Mouse (Mus musculus) inflammation-experienced regulatory T-cells (primary cell): ENCODE measurements around the gene Klk1b21. TPM values are rescaled to one million over a fixed set of nuclear protein-coding genes. Genes with fewer than 3 reads are reported as not detected.

ENCODE experiments used
- polyA plus RNA-seq, 2 experiments: library from polyadenylated mRNA; unstranded; fragments of 100-300 nt; shearing (Covaris generic); gene quantifications; one replicate each; pipeline ENCODE4 v1.2.1; 2017

Gene Klk1b21
- not detected for polyA plus RNA-seq

DNA sequence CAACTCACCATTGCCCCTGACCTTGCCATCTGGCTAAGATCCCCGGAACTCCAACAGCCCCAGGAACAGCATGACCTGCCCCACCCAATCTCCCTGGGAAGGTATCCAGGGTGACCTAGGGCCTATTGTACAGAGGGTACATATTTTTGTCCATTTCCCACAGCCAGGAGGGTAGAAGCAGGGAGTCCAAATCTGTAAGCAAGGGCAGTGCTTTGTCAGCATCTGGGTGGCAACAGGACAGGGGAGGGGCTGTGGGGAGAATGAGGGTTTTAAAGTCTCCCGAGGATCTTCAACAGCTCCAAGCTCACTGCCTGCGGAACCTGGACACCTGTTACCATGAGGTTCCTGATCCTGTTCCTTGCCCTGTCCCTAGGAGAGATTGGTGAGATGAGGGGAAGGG, at the start of gene Klk1b21:
Gene Klk1b21 (plus strand): TSS at position 301 of the 400 bp plus-strand sequence.

DNA sequence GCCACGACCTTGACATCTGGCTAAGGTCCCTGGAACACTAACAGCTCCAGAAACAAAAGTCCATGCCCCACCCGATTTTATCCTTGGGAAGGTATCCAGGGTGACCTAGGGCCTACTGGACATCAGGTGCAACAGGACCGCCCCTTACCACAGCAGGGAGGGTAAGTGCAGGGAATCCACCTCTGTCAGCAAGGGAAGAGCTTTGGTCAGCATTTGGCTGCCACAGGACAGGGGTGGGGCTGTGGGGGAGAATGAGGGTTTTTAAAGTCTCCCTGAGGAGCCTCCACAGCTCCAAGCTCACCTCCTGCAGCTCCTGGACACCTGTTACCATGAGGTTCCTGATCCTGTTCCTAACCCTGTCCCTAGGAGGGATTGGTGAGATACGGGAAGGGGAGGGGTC, 10.2 kb downstream of the Klk1b21 start, which contains the start of gene Klk1b22:
Gene Klk1b22 (plus strand): TSS at position 301 of the 400 bp plus-strand sequence.

DNA sequence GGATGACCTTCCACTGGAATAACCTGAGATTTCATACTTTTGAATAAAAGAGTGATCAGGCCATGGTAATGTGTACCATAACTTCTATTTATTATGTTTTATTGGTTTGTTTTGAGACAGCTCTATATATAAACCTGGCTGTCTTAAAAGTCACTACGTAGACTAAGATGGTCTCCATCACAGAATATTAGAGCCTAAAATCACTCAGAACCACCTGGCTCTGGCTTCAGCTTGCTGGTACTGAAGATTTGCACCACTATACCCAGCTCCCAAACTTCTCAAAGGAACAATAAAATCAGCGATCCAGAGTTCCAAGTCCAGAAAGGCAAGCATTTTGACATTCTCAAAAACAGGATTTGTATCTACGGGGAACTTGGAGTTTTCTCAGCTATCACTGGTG, 34.3 kb downstream of the Klk1b21 start, which contains the start of gene Klk1b16:
Gene Klk1b16 (plus strand): TSS at position 301 of the 400 bp plus-strand sequence.

Other genes with a start within 250 kb of the Klk1b21 start
- not detected for gene Klk4, start 221.2 kb upstream of the Klk1b21 start, polyA plus RNA-seq
- under 1 TPM in 1 of 2 experiments, not detected in 1; 0.69 TPM for gene Klk15, start 168.6 kb upstream of the Klk1b21 start, polyA plus RNA-seq
- gene Klk1b8, start 151.7 kb upstream of the Klk1b21 start, polyA plus RNA-seq = 1 to 10 TPM in 1 of 2 experiments, not detected in 1; 1.9 TPM
- not detected for gene Klk1b1, start 135.6 kb upstream of the Klk1b21 start, polyA plus RNA-seq
- not detected for gene Klk1b9, start 126.3 kb upstream of the Klk1b21 start, polyA plus RNA-seq
- gene Klk1b11, start 106.5 kb upstream of the Klk1b21 start, polyA plus RNA-seq = not detected
- gene Klk1b26, start 90.2 kb upstream of the Klk1b21 start, polyA plus RNA-seq = under 1 TPM in 1 of 2 experiments, not detected in 1; 0.22 TPM
- 1 to 10 TPM; 2.7 to 3.0 TPM for gene Klk1b27, start 50.0 kb upstream of the Klk1b21 start, polyA plus RNA-seq
- not detected for gene Klk1b22, start 10.3 kb downstream of the Klk1b21 start, polyA plus RNA-seq
- not detected for gene Klk1b16, start 34.4 kb downstream of the Klk1b21 start, polyA plus RNA-seq
- gene Klk1b24, start 85.9 kb downstream of the Klk1b21 start, polyA plus RNA-seq = under 1 TPM in 1 of 2 experiments, not detected in 1; 0.84 TPM
- gene Klk1b3, start 95.9 kb downstream of the Klk1b21 start, polyA plus RNA-seq = not detected
- gene Klk1b4, start 105.1 kb downstream of the Klk1b21 start, polyA plus RNA-seq = under 1 TPM in 1 of 2 experiments, not detected in 1; 0.59 TPM
- not detected for gene Klk1b5, start 113.6 kb downstream of the Klk1b21 start, polyA plus RNA-seq
- gene Klk1, start 123.0 kb downstream of the Klk1b21 start, polyA plus RNA-seq = under 1 TPM in 1 of 2 experiments, not detected in 1; 0.65 TPM
- 1 to 10 TPM in 1 of 2 experiments, not detected in 1; 2.8 TPM for gene Gm36864, start 133.8 kb downstream of the Klk1b21 start, polyA plus RNA-seq
- 1 to 10 TPM; 1.5 to 4.0 TPM for gene 1700028J19Rik, start 144.4 kb downstream of the Klk1b21 start, polyA plus RNA-seq
- gene 2410002F23Rik, start 144.4 kb downstream of the Klk1b21 start, polyA plus RNA-seq = 100 to 1,000 TPM; 133 to 173 TPM
- gene Acp4, start 155.1 kb downstream of the Klk1b21 start, polyA plus RNA-seq = 1 to 10 TPM in 1 of 2 experiments, under 1 TPM in 1; 0.18 to 1.3 TPM
- gene Gm15517, start 159.1 kb downstream of the Klk1b21 start, polyA plus RNA-seq = not detected
- gene Clec11a, start 204.6 kb downstream of the Klk1b21 start, polyA plus RNA-seq = under 1 TPM; 0.31 to 0.95 TPM
- under 1 TPM; 0.10 to 0.24 TPM for gene Shank1, start 207.9 kb downstream of the Klk1b21 start, polyA plus RNA-seq